Mouse (Mus musculus) olfactory bulb, adult 2 months (tissue): ENCODE results near the gene Myo9b.

Experiments
- CTCF ChIP-seq: fragments of 200-500 bp; IDR thresholded peaks from 2 replicates; pipeline ENCODE4 v1.5.1; 2012; ENCODE audit warnings: low read depth, mild to moderate bottlenecking, low read length, moderate library complexity; ENCODE audit not compliant: insufficient read depth
- POLR2A ChIP-seq: fragments of 200-500 bp; IDR thresholded peaks from 2 replicates; pipeline ENCODE4 v1.6.1; 2012; ENCODE audit warnings: mild to moderate bottlenecking, low read depth, low read length, moderate library complexity; ENCODE audit not compliant: insufficient read depth

GRCm38 (mm10) chr8:71282621-71283020 is 10.1 kb downstream of the Myo9b start:
- no peak for TF ChIP-seq CTCF
- TF ChIP-seq POLR2A, result no peak
